Comparison of ENCODE assay signal across 11 mouse cellular contexts in genomic region chr5:30668637-30669495, GRCm38 (mm10). TPM values are rescaled to one million over a fixed set of nuclear protein-coding genes. Genes with fewer than 3 reads are reported as not detected.
DNase-seq lines count a peak whose midpoint lies in the region; ATAC-seq and TF ChIP-seq lines count a peak whose summit lies in the region.
"Had no signal": no experiment of that assay in that cellular context is flagged by ENCODE, and none has a peak within 500 bp of the region (broad histone marks: within the 10 kb centered on the region; RNA-seq: fewer than 3 reads in every experiment).

No protein-coding gene starts in this region.

- H3K4me2 ChIP-seq in heart, embryonic 15.5 days, result peak overlapping the region; percentile 80
- peak overlapping the region; percentile 12; the same call in 1 of the 2 replicates for H3K4me2 ChIP-seq in stomach, embryonic 14.5 days (replicated peaks; ENCODE audit: low read depth, low read length)
- H3K4me2 ChIP-seq in stomach, postnatal 0 days (replicated peaks; ENCODE audit: low read depth), result no peak overlapping the region
- peak overlapping the region; percentile 66; the same call in 1 of the 2 replicates for H3K4me2 ChIP-seq in intestine, embryonic 16.5 days (ENCODE audit: low read depth, low read length)

- H3K27me3 ChIP-seq in heart, embryonic 15.5 days, result no peaks in the 10 kb centered on the region
- no peaks in the 10 kb centered on the region for H3K27me3 ChIP-seq in stomach, embryonic 14.5 days (ENCODE audit: control insufficient read depth, insufficient read depth, low read length)
- H3K27me3 ChIP-seq in stomach, postnatal 0 days (ENCODE audit: control insufficient read depth, insufficient read depth, low read length), result no peaks in the 10 kb centered on the region
- no peaks in the 10 kb centered on the region for H3K27me3 ChIP-seq in intestine, embryonic 16.5 days (replicated peaks; ENCODE audit: control insufficient read depth, insufficient read depth, low read length)

- intact Hi-C loops in heart, postnatal 10 days (cut with DNase I), result no loop called here

- no peak for TF ChIP-seq EP300 in stomach, postnatal 0 days (optimal IDR thresholded peaks at IDR 0.05)

- H3K27ac ChIP-seq in heart, embryonic 15.5 days, result no peak overlapping the region
- H3K27ac ChIP-seq in stomach, embryonic 14.5 days (ENCODE audit: low read length), result no peak overlapping the region
- H3K27ac ChIP-seq in stomach, postnatal 0 days (replicated peaks), result no peak overlapping the region
- no peak overlapping the region for H3K27ac ChIP-seq in intestine, embryonic 16.5 days (ENCODE audit: low read length)

- 90% methylated on average over 9 of the region's 9 CpGs for WGBS in heart, embryonic 15.5 days
- 91% methylated on average over 9 of the region's 9 CpGs for WGBS in stomach, embryonic 14.5 days
- WGBS in stomach, postnatal 0 days, result 90% methylated on average over 9 of the region's 9 CpGs
- 88% methylated on average over 9 of the region's 9 CpGs for WGBS in intestine, embryonic 16.5 days

- no peak for TF ChIP-seq CTCF in stomach, postnatal 0 days (IDR thresholded peaks at IDR 0.05; ENCODE audit: low read depth)

- peak overlapping the region; percentile 12; the same call in 1 of the 2 replicates for H3K4me3 ChIP-seq in heart, embryonic 15.5 days
- peak overlapping the region; percentile 77; the same call in 1 of the 2 replicates for H3K4me3 ChIP-seq in stomach, embryonic 14.5 days (ENCODE audit: low read depth, low read length)
- no peak overlapping the region for H3K4me3 ChIP-seq in stomach, postnatal 0 days (ENCODE audit: low read depth, low read length)
- H3K4me3 ChIP-seq in intestine, embryonic 16.5 days (ENCODE audit: low read length), result peak overlapping the region; percentile 5

- ATAC-seq in heart, embryonic 15.5 days (replicated peaks; ENCODE audit: insufficient number of reproducible peaks, insufficient read depth, low FRiP score, low read depth), result no peak
- ATAC-seq in stomach, embryonic 14.5 days (ENCODE audit: insufficient number of reproducible peaks, insufficient read depth, low FRiP score, low read depth), result no peak
- ATAC-seq in stomach, postnatal 0 days (ENCODE audit: low FRiP score, low TSS enrichment), result no peak
- no peak for ATAC-seq in intestine, embryonic 16.5 days

- DNase-seq in heart, postnatal 10 days, result no peak
- DNase-seq in stomach, postnatal 0 days (ENCODE audit: low spot score), result no peak
- no peak for DNase-seq in right cerebral cortex, adult 18-20 months
- no peak for DNase-seq in Muller cell, postnatal 12 days (ENCODE audit: inconsistent ontology term)
- no peak for DNase-seq in right cerebral cortex, postnatal 25 days
- DNase-seq: cerebellum, adult 2 months; gastrocnemius, postnatal 25 days had no signal

- peaks cover 27% of the 10 kb centered on the region for H3K4me1 ChIP-seq in heart, embryonic 15.5 days (replicated peaks)
- H3K4me1 ChIP-seq in stomach, embryonic 14.5 days (ENCODE audit: control insufficient read depth, insufficient read depth, low read length), result peaks cover 10% of the 10 kb centered on the region
- H3K4me1 ChIP-seq in stomach, postnatal 0 days (replicated peaks; ENCODE audit: control insufficient read depth, insufficient read depth), result no peaks in the 10 kb centered on the region
- H3K4me1 ChIP-seq in intestine, embryonic 16.5 days (ENCODE audit: control insufficient read depth, insufficient read depth, low read length), result peaks cover 17% of the 10 kb centered on the region

- H3K9me3 ChIP-seq in heart, embryonic 15.5 days (replicated peaks), result no peaks in the 10 kb centered on the region
- no peaks in the 10 kb centered on the region for H3K9me3 ChIP-seq in stomach, embryonic 14.5 days (ENCODE audit: control insufficient read depth, low read depth, low read length)
- no peaks in the 10 kb centered on the region for H3K9me3 ChIP-seq in stomach, postnatal 0 days (ENCODE audit: control insufficient read depth, low read length)
- no peaks in the 10 kb centered on the region for H3K9me3 ChIP-seq in intestine, embryonic 16.5 days (ENCODE audit: control insufficient read depth, low read length)

- H3K9ac ChIP-seq in heart, embryonic 15.5 days, result no peak overlapping the region
- no peak overlapping the region for H3K9ac ChIP-seq in stomach, embryonic 14.5 days (replicated peaks; ENCODE audit: low read depth, low read length)
- H3K9ac ChIP-seq in stomach, postnatal 0 days (ENCODE audit: low read length), result no peak overlapping the region
- H3K9ac ChIP-seq in intestine, embryonic 16.5 days (ENCODE audit: low read depth, low read length), result no peak overlapping the region

- H3K36me3 ChIP-seq in heart, embryonic 15.5 days, result peaks cover 24% of the 10 kb centered on the region
- peaks cover 32% of the 10 kb centered on the region for H3K36me3 ChIP-seq in stomach, embryonic 14.5 days (ENCODE audit: control insufficient read depth, insufficient read depth, low read length)
- 0 out of 2 replicates have a peak, but pooled peaks cover 3% of the 10 kb centered on the region for H3K36me3 ChIP-seq in stomach, postnatal 0 days (ENCODE audit: control insufficient read depth, insufficient read depth, low read length)
- H3K36me3 ChIP-seq in intestine, embryonic 16.5 days (ENCODE audit: control insufficient read depth, insufficient read depth, low read length), result peaks cover 3% of the 10 kb centered on the region

RNA-seq across cellular contexts. Expression of gene Cenpa, which starts 2.3 kb away (rescaled TPM):
- polyA plus RNA-seq in heart, embryonic 15.5 days (2015; fragmentation: Nextera tagmentation; extraction: Ambion mirVana), result 210 and 218 TPM in 2 replicates
- 10 to 100 TPM; 85.5 to 86.1 TPM for total RNA-seq in heart, postnatal 10 days (2021)
- polyA plus RNA-seq in stomach, embryonic 14.5 days (2014; fragmentation: Nextera tagmentation; extraction: Ambion mirVana), result 264 and 303 TPM in 2 replicates
- polyA plus RNA-seq in stomach, postnatal 0 days (2015; fragmentation: Nextera tagmentation; extraction: Ambion mirVana), result 58.1 and 79.9 TPM in 2 replicates
- 166 and 186 TPM in 2 replicates for polyA plus RNA-seq in intestine, embryonic 16.5 days (2015; fragmentation: Nextera tagmentation; extraction: Ambion mirVana)

RNA-seq across cellular contexts. Expression of gene Slc35f6, which starts 21.1 kb away (rescaled TPM):
- polyA plus RNA-seq in heart, embryonic 15.5 days (2015; fragmentation: Nextera tagmentation; extraction: Ambion mirVana), result 22.2 and 28.2 TPM in 2 replicates
- 10 to 100 TPM; 42.1 to 45.4 TPM for total RNA-seq in heart, postnatal 10 days (2021)
- 28.5 and 29.8 TPM in 2 replicates for polyA plus RNA-seq in stomach, embryonic 14.5 days (2014; fragmentation: Nextera tagmentation; extraction: Ambion mirVana)
- polyA plus RNA-seq in stomach, postnatal 0 days (2015; fragmentation: Nextera tagmentation; extraction: Ambion mirVana), result 30.6 and 35.6 TPM in 2 replicates
- 50.2 and 56.3 TPM in 2 replicates for polyA plus RNA-seq in intestine, embryonic 16.5 days (2015; fragmentation: Nextera tagmentation; extraction: Ambion mirVana)

RNA-seq across cellular contexts. Expression of gene Dpysl5, which starts 42.5 kb away (rescaled TPM):
- polyA plus RNA-seq in heart, embryonic 15.5 days (2015; fragmentation: Nextera tagmentation; extraction: Ambion mirVana), result 2.2 and 4.7 TPM in 2 replicates
- total RNA-seq in heart, postnatal 10 days (2021), result under 1 TPM; 0.77 to 0.87 TPM
- 10.3 and 11.0 TPM in 2 replicates for polyA plus RNA-seq in stomach, embryonic 14.5 days (2014; fragmentation: Nextera tagmentation; extraction: Ambion mirVana)
- polyA plus RNA-seq in stomach, postnatal 0 days (2015; fragmentation: Nextera tagmentation; extraction: Ambion mirVana), result 1.7 and 2.3 TPM in 2 replicates
- 5.7 and 6.1 TPM in 2 replicates for polyA plus RNA-seq in intestine, embryonic 16.5 days (2015; fragmentation: Nextera tagmentation; extraction: Ambion mirVana)
- total RNA-seq: neutrophil, adult 5-6 weeks had no signal
